Comparison of ENCODE assay signal across 23 mouse cellular contexts in genomic region chr1:138567946-138568345, GRCm38 (mm10). TPM values are rescaled to one million over a fixed set of nuclear protein-coding genes. Genes with fewer than 3 reads are reported as not detected.
DNase-seq lines count a peak whose midpoint lies in the region; ATAC-seq and TF ChIP-seq lines count a peak whose summit lies in the region.
"Had no signal": no experiment of that assay in that cellular context is flagged by ENCODE, and none has a peak within 500 bp of the region (broad histone marks: within the 10 kb centered on the region; RNA-seq: fewer than 3 reads in every experiment).

No protein-coding gene starts in this region.

- DNase-seq in cerebellum, postnatal 14 days = peak; percentile 44 to 55
- no peak for DNase-seq in cerebellum, adult 9-10 months
- DNase-seq in heart, adult 11 months = peak; percentile 90
- DNase-seq in heart, postnatal 14 days = peak; percentile 28
- DNase-seq in heart, adult 9 months (ENCODE audit: low spot score in 2 of 2) = no peak
- peak; percentile 47 for DNase-seq in liver, adult 2 months (ENCODE audit: extremely low read depth, low read depth, low spot score)
- no peak for DNase-seq in liver, postnatal 0 days
- DNase-seq: adrenal gland, postnatal 25 days; gastrocnemius, postnatal 10 days; kidney, adult 11 months; layer of hippocampus, postnatal 36 days; liver; retina, postnatal 1 day; right cerebral cortex, postnatal 14 days; thymus, postnatal 4 days had no signal

- intact Hi-C loops in heart, postnatal 14 days (cut with DNase I) = no loop called here

- ATAC-seq in heart, embryonic 12.5 days (ENCODE audit: insufficient number of reproducible peaks, low FRiP score) = no peak
- ATAC-seq in liver, postnatal 0 days = no peak
- ATAC-seq: midbrain, embryonic 15.5 days had no signal

- no peak overlapping the region for H3K9ac ChIP-seq in heart, embryonic 12.5 days
- H3K9ac ChIP-seq in liver, adult 2 months (ENCODE audit: low read depth, low read length) = no peak overlapping the region
- no peak overlapping the region for H3K9ac ChIP-seq in liver, postnatal 0 days (replicated peaks)
- H3K9ac ChIP-seq: embryonic facial prominence, embryonic 13.5 days; hindbrain, embryonic 13.5 days; liver, embryonic 15.5 days; lung, embryonic 15.5 days; midbrain, embryonic 15.5 days; neural tube, embryonic 15.5 days had no signal

- H3K9me3 ChIP-seq in heart, embryonic 12.5 days (replicated peaks) = no peaks in the 10 kb centered on the region
- no peaks in the 10 kb centered on the region for H3K9me3 ChIP-seq in liver, postnatal 0 days (ENCODE audit: low read length)
- H3K9me3 ChIP-seq: embryonic facial prominence, embryonic 13.5 days; hindbrain, embryonic 13.5 days; liver, embryonic 15.5 days; lung, embryonic 15.5 days; midbrain, embryonic 10.5 days; midbrain, embryonic 15.5 days; neural tube, embryonic 15.5 days had no signal

- no peak for TF ChIP-seq POLR2A in liver, adult 2 months (IDR thresholded peaks at IDR 0.05; ENCODE audit: extremely low read depth, insufficient read depth, low read length)

- H3K27ac ChIP-seq in heart, embryonic 12.5 days (ENCODE audit: poor library complexity, severe bottlenecking) = no peak overlapping the region
- no peak overlapping the region for H3K27ac ChIP-seq in liver, adult 2 months (replicated peaks; ENCODE audit: insufficient read depth, low read depth, low read length)
- H3K27ac ChIP-seq in liver, postnatal 0 days (ENCODE audit: low read depth) = no peak overlapping the region
- H3K27ac ChIP-seq: embryonic facial prominence, embryonic 13.5 days; hindbrain, embryonic 13.5 days; liver, embryonic 15.5 days; lung, embryonic 15.5 days; midbrain, embryonic 10.5 days; midbrain, embryonic 15.5 days; neural tube, embryonic 15.5 days had no signal

- no peak overlapping the region for H3K4me3 ChIP-seq in heart, embryonic 12.5 days
- no peak overlapping the region for H3K4me3 ChIP-seq in liver, adult 2 months (ENCODE audit: insufficient read depth, low read depth, low read length)
- H3K4me3 ChIP-seq in liver, postnatal 0 days (ENCODE audit: low read depth, low read length) = no peak overlapping the region
- H3K4me3 ChIP-seq: embryonic facial prominence, embryonic 13.5 days; hindbrain, embryonic 13.5 days; liver, embryonic 15.5 days; lung, embryonic 15.5 days; midbrain, embryonic 10.5 days; midbrain, embryonic 15.5 days; neural tube, embryonic 15.5 days had no signal

- H3K4me1 ChIP-seq in heart, embryonic 12.5 days (replicated peaks) = peaks cover 18% of the 10 kb centered on the region
- H3K4me1 ChIP-seq in liver, adult 2 months (ENCODE audit: control insufficient read depth, insufficient read depth, low read length) = peaks cover 9% of the 10 kb centered on the region
- peaks cover 12% of the 10 kb centered on the region for H3K4me1 ChIP-seq in liver, postnatal 0 days (ENCODE audit: insufficient read depth)
- H3K4me1 ChIP-seq: lung, embryonic 15.5 days had no signal

- TF ChIP-seq CTCF in liver, adult 2 months (IDR thresholded peaks at IDR 0.05; ENCODE audit: low read depth, low read length) = no peak
- TF ChIP-seq CTCF in liver, postnatal 0 days (IDR thresholded peaks at IDR 0.05; ENCODE audit: low read depth) = no peak

- WGBS in heart, embryonic 12.5 days = 88% methylated on average over 9 of the region's 9 CpGs
- WGBS in liver, adult 2 months = 55% methylated on average over 9 of the region's 9 CpGs
- WGBS in liver, postnatal 0 days (ENCODE audit: insufficient replicate concordance) = 87% methylated on average over 9 of the region's 9 CpGs

- no peak overlapping the region for H3K4me2 ChIP-seq in heart, embryonic 12.5 days
- H3K4me2 ChIP-seq in liver, postnatal 0 days (ENCODE audit: low read depth, low read length) = no peak overlapping the region
- H3K4me2 ChIP-seq: embryonic facial prominence, embryonic 13.5 days; hindbrain, embryonic 13.5 days; liver, embryonic 15.5 days; lung, embryonic 15.5 days; midbrain, embryonic 15.5 days; neural tube, embryonic 15.5 days had no signal

- TF ChIP-seq EP300 in liver, postnatal 0 days (IDR thresholded peaks at IDR 0.05; ENCODE audit: low read depth) = no peak

- no peaks in the 10 kb centered on the region for H3K36me3 ChIP-seq in heart, embryonic 12.5 days
- H3K36me3 ChIP-seq in liver, adult 2 months (ENCODE audit: control insufficient read depth, insufficient read depth, low read length) = 0 out of 2 replicates have a peak, but pooled peaks cover 2% of the 10 kb centered on the region
- H3K36me3 ChIP-seq in liver, postnatal 0 days (replicated peaks; ENCODE audit: insufficient read depth, low read length) = no peaks in the 10 kb centered on the region
- H3K36me3 ChIP-seq: embryonic facial prominence, embryonic 13.5 days; hindbrain, embryonic 13.5 days; liver, embryonic 15.5 days; lung, embryonic 15.5 days; midbrain, embryonic 10.5 days; midbrain, embryonic 15.5 days; neural tube, embryonic 15.5 days had no signal

- H3K27me3 ChIP-seq in heart, embryonic 12.5 days (replicated peaks) = no peaks in the 10 kb centered on the region
- H3K27me3 ChIP-seq in liver, adult 2 months (ENCODE audit: control insufficient read depth, insufficient read depth, low read length) = no peaks in the 10 kb centered on the region
- no peaks in the 10 kb centered on the region for H3K27me3 ChIP-seq in liver, postnatal 0 days (ENCODE audit: insufficient read depth, low read length)
- H3K27me3 ChIP-seq: embryonic facial prominence, embryonic 13.5 days; hindbrain, embryonic 13.5 days; liver, embryonic 15.5 days; lung, embryonic 15.5 days; midbrain, embryonic 15.5 days; neural tube, embryonic 15.5 days had no signal

- peaks cover 17% of the 10 kb centered on the region; the same call in 1 of the 2 replicates for H3K79me2 ChIP-seq in liver, adult 2 months (ENCODE audit: control insufficient read depth, insufficient read depth, low read length)

RNA-seq across cellular contexts. Expression of gene Nek7, which starts 52.0 kb away (rescaled TPM):
- 53.9 and 56.4 TPM in 2 replicates for polyA plus RNA-seq in heart, embryonic 12.5 days (2016; fragmentation: Nextera tagmentation; extraction: Ambion mirVana)
- 10 to 100 TPM; 61.7 to 67.1 TPM for total RNA-seq in heart, postnatal 14 days (2021)
- total RNA-seq in liver, adult 2 months (2014; rRNA removed) = 31.5 and 31.7 TPM in 2 replicates
- polyA plus RNA-seq in liver, adult 2 months (2012; rRNA removed) = 6.3 and 7.7 TPM in 2 replicates
- polyA plus RNA-seq in liver, postnatal 0 days (2015; fragmentation: Nextera tagmentation; extraction: Ambion mirVana) = 19.3 and 22.2 TPM in 2 replicates

Comparison
In these comparisons a context has a peak if more than half of its experiments do, and no peak if none do; other contexts are left out.
1. DNase-seq: peak in cerebellum, postnatal 14 days (2 of 2), heart, adult 11 months (single experiment), heart, postnatal 14 days (2 of 2) and liver, adult 2 months (single experiment); none in cerebellum, adult 9-10 months (single experiment), heart, adult 9 months (0 of 2) and liver, postnatal 0 days (single experiment).